Mouse (Mus musculus) lung, postnatal 0 days (tissue): ENCODE results near the gene Cdh8. TPM values are rescaled to one million over a fixed set of nuclear protein-coding genes. Genes with fewer than 3 reads are reported as not detected.

ENCODE experiments used
- ATAC-seq: fragments of 200-750 bp; cut with Nextera tagmentation; 2 replicates; pipeline ENCODE4 v1.8.0; 2017; ENCODE audit warnings: moderate library complexity
- DNase-seq: peaks from one replicate; pipeline ENCODE4 v3.0.0-alpha.2; 2016; ENCODE audit warnings: low spot score
- H3K27ac ChIP-seq: fragments of 300-500 bp; sonication (generic); 2 replicates; pipeline ENCODE4 v1.5.1; 2014; ENCODE audit warnings: antibody characterized with exemption, mild to moderate bottlenecking, low read length, mixed read lengths
- H3K27me3 ChIP-seq: fragments of 300-500 bp; sonication (generic); replicated peaks from 2 replicates; pipeline ENCODE4 v1.6.1; 2014; ENCODE audit warnings: low read length, mixed read lengths; ENCODE audit not compliant: insufficient read depth
- H3K36me3 ChIP-seq: fragments of 300-500 bp; sonication (generic); 2 replicates; pipeline ENCODE4 v1.6.1; 2014; ENCODE audit warnings: low read length, mixed read lengths; ENCODE audit not compliant: insufficient read depth
- H3K4me1 ChIP-seq: fragments of 300-500 bp; sonication (generic); 2 replicates; pipeline ENCODE4 v1.6.1; 2014; ENCODE audit warnings: antibody characterized with exemption, low read depth, low read length, mixed read lengths; ENCODE audit not compliant: insufficient read depth
- H3K4me2 ChIP-seq: fragments of 300-500 bp; sonication (generic); replicated peaks from 2 replicates; pipeline ENCODE4 v1.6.1; 2014; ENCODE audit warnings: low read depth, mild to moderate bottlenecking, low read length, moderate library complexity, mixed read lengths
- H3K4me3 ChIP-seq: fragments of 300-500 bp; sonication (generic); 2 replicates; pipeline ENCODE4 v1.5.1; 2014; ENCODE audit warnings: low read depth, low read length
- H3K9ac ChIP-seq: fragments of 300-500 bp; sonication (generic); replicated peaks from 2 replicates; pipeline ENCODE4 v1.6.1; 2014; ENCODE audit warnings: low read depth, mild to moderate bottlenecking
- H3K9me3 ChIP-seq: fragments of 300-500 bp; sonication (generic); 2 replicates; pipeline ENCODE4 v1.6.1; 2016; ENCODE audit warnings: low read length, mixed read lengths
- CTCF ChIP-seq: IDR thresholded peaks from 2 replicates; pipeline ENCODE4 v1.5.1; 2016; ENCODE audit warnings: antibody characterized with exemption, mild to moderate bottlenecking
- EP300 ChIP-seq: IDR thresholded peaks from 2 replicates; pipeline ENCODE4 v1.6.1; 2016; ENCODE audit warnings: antibody characterized with exemption, mild to moderate bottlenecking, control low read depth
- WGBS: fragments of 180-500 bp; shearing (Covaris S2); extraction: QIAGEN DNeasy Blood & Tissue Kit; methylation state at CpG from one replicate; pipeline ENCODE4 v1.1.7; 2014; 5-methylcytosine and 5-hydroxymethylcytosine counted together
- polyA plus RNA-seq: library from polyadenylated mRNA; unstranded; fragments of >200 nt; fragmentation: Nextera tagmentation; extraction: Ambion mirVana; gene quantifications from 2 replicates; pipeline ENCODE4 v1.2.1, GENCODE M21; 2015

The Cdh8 gene
- polyA plus RNA-seq, 1 experiment from 2014 or later, result 0.37 TPM

GRCm38 (mm10) chr8:99223697-99224096 is 192.6 kb downstream of the Cdh8 start:
- no peaks in the 10 kb centered on the region for H3K9me3 ChIP-seq
- no peak overlapping the region for H3K4me3 ChIP-seq
- ATAC-seq (no peak), DNase-seq (no peak)
- WGBS, result 60% methylated on average over 6 of the region's 6 CpGs
- H3K27ac ChIP-seq, result no peak overlapping the region
- H3K36me3 ChIP-seq, result no peaks in the 10 kb centered on the region
- no peak overlapping the region for H3K9ac ChIP-seq
- H3K4me2 ChIP-seq, result no peak overlapping the region
- H3K27me3 ChIP-seq, result no peaks in the 10 kb centered on the region
- H3K4me1 ChIP-seq, result no peaks in the 10 kb centered on the region
- TF ChIP-seq CTCF, result no peak
- no peak for TF ChIP-seq EP300

DNA sequence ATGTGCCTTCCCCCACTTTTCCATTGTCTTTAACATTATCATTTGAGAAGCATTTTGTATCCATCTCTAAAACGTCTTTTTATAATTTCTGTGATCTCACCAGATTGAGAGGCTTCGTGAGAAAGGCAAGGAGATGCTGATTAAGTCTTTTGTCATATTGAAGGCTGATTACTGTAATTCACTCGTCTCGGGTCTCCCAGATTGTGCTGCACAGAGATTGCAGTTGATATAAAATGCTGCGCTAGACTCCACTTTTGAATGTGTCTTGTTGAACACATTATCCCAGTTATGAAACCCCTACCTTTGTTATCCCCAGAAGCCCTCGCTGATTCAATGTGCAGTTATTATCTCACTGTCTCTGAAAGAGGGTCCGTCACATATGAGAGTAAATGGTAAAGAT is 211.1 kb downstream of the Cdh8 start:
- Histone ChIP-seq H3K4me1 (no peaks in the 10 kb centered on the region), H3K36me3 (no peaks in the 10 kb centered on the region), H3K27ac (no peak overlapping the region), H3K9me3 (no peaks in the 10 kb centered on the region), H3K4me3 (no peak overlapping the region), H3K9ac (no peak overlapping the region), H3K27me3 (no peaks in the 10 kb centered on the region), H3K4me2 (no peak overlapping the region)
- 82% methylated on average over 7 of the region's 7 CpGs for WGBS
- TF ChIP-seq EP300, result no peak
- no peak for TF ChIP-seq CTCF
- DNase-seq (no peak), ATAC-seq (no peak)

DNA sequence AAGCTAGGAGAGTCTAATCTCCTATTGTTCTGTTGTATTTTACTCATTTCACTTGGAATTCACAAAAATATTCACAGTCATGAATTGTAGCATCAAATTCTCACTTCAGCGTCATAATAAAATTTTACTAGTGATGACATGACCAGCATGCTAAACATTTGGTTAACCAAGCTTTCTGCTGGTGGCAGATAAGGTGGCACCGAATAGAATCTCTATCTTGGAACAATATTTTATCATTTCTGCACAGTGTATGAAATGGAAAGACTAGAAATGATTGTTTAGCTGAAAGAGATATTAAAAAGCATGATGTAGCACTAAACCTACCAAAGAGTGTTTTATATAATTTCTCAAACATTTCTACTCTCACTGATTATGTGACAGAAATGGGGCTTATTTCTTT is 225.6 kb downstream of the Cdh8 start:
- no peaks in the 10 kb centered on the region for H3K27me3 ChIP-seq
- DNase-seq, result no peak
- H3K4me3 ChIP-seq, result no peak overlapping the region
- H3K9ac ChIP-seq, result no peak overlapping the region
- TF ChIP-seq EP300 (no peak), CTCF (no peak)
- H3K27ac ChIP-seq, result no peak overlapping the region
- no peaks in the 10 kb centered on the region for H3K9me3 ChIP-seq
- no peaks in the 10 kb centered on the region for H3K36me3 ChIP-seq
- 78% methylated on average over 2 of the region's 2 CpGs for WGBS
- no peaks in the 10 kb centered on the region for H3K4me1 ChIP-seq
- H3K4me2 ChIP-seq, result no peak overlapping the region
- no peak for ATAC-seq

GRCm38 (mm10) chr8:99186879-99187278 is 229.4 kb downstream of the Cdh8 start:
- WGBS, result 88% methylated on average over 5 of the region's 5 CpGs
- Histone ChIP-seq H3K27me3 (no peaks in the 10 kb centered on the region), H3K9me3 (no peaks in the 10 kb centered on the region), H3K27ac (no peak overlapping the region), H3K36me3 (no peaks in the 10 kb centered on the region), H3K4me1 (no peaks in the 10 kb centered on the region), H3K4me2 (no peak overlapping the region), H3K4me3 (no peak overlapping the region), H3K9ac (no peak overlapping the region)
- ATAC-seq, result no peak
- no peak for TF ChIP-seq CTCF
- TF ChIP-seq EP300, result no peak
- no peak for DNase-seq

DNA sequence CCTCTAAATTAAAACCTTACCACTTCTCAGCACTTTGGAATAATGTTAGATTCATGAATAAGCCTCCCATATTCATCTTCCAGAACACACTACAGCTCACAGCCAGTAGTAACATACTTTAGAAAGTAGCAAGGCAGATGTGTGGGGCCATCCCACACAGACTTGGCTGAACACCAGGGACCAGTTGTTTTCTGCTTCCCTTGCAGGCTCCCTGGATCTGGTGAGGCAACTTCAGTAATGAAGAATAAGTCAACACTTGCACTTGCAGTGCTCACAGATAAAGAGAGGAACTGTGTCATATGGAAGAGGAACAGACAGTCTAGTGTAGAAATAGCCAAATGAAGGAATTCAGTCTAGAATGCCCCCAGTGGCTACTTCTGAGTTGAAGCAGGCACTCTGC is 232.1 kb downstream of the Cdh8 start:
- Histone ChIP-seq H3K4me3 (no peak overlapping the region), H3K9me3 (no peaks in the 10 kb centered on the region), H3K9ac (no peak overlapping the region), H3K4me2 (no peak overlapping the region), H3K27ac (no peak overlapping the region), H3K4me1 (no peaks in the 10 kb centered on the region), H3K36me3 (no peaks in the 10 kb centered on the region), H3K27me3 (no peaks in the 10 kb centered on the region)
- ATAC-seq, result no peak
- no peak for TF ChIP-seq EP300
- no peak for TF ChIP-seq CTCF
- DNase-seq, result no peak

DNA sequence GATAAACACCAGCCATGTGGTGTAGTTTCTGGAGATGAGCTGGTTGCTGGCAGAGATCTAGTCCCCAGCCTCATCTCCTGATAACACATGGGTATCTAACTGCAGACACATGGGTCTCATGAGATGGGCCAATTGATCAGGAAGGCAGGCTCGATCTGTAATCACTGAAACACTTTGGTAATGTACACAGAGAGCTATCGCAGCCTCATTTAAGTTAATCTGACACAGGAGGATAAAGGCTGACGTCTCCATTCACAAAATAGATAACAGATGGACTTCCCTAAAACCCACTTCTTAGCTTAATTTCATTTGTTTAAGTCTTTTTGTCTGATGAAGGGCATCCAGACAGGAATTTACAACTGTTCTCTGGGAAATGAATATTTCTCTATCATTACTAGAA is 249.3 kb downstream of the Cdh8 start:
- DNase-seq, result no peak
- no peak overlapping the region for H3K27ac ChIP-seq
- H3K9ac ChIP-seq, result no peak overlapping the region
- no peak overlapping the region for H3K4me3 ChIP-seq
- no peaks in the 10 kb centered on the region for H3K36me3 ChIP-seq
- WGBS, result 51% methylated on average over 3 of the region's 3 CpGs
- TF ChIP-seq EP300 (no peak), CTCF (no peak)
- H3K4me2 ChIP-seq, result no peak overlapping the region
- no peaks in the 10 kb centered on the region for H3K4me1 ChIP-seq
- no peaks in the 10 kb centered on the region for H3K27me3 ChIP-seq
- no peak for ATAC-seq
- no peaks in the 10 kb centered on the region for H3K9me3 ChIP-seq

DNA sequence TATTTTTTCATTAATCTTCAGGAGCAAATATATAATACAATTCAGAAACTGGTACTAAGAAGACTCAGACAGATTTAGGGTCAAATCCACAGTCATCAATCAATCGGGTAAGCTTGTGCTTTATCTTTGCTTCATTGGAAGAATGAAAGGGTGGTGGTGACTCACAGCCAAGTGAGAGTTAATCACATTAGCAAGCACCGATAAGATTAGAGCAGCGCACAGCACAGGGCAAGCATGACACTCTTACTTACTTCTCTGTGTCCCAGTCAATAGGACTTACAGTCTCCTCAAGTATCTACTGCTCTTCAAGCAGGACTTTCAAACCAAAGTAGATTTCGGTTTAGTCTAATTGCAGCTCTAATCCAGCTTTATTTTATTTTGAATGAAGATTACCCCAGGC is 254.6 kb downstream of the Cdh8 start:
- H3K9ac ChIP-seq, result no peak overlapping the region
- H3K4me2 ChIP-seq, result no peak overlapping the region
- no peaks in the 10 kb centered on the region for H3K36me3 ChIP-seq
- H3K9me3 ChIP-seq, result no peaks in the 10 kb centered on the region
- H3K27ac ChIP-seq, result no peak overlapping the region
- no peak for ATAC-seq
- WGBS, result 26% methylated on average over 4 of the region's 4 CpGs
- H3K4me1 ChIP-seq, result no peaks in the 10 kb centered on the region
- DNase-seq, result no peak
- H3K27me3 ChIP-seq, result no peaks in the 10 kb centered on the region
- TF ChIP-seq CTCF, result no peak
- no peak for TF ChIP-seq EP300
- no peak overlapping the region for H3K4me3 ChIP-seq
